Mouse (Mus musculus) gastrocnemius, postnatal 36 days (tissue): ENCODE data around the gene Olfr916. TPM values are rescaled to one million over a fixed set of nuclear protein-coding genes. Genes with fewer than 3 reads are reported as not detected.

Source experiments
- DNase-seq, 2 experiments: peaks; one replicate each; pipeline ENCODE4 v3.0.0; 2022
- intact Hi-C: fragments of 180-260 bp; cut with DNase I; formaldehyde crosslinking; loops from one replicate; pipeline ENCODE4 v1.15.1; 2025
- long read RNA-seq, 2 experiments: library from polyadenylated mRNA; stranded (forward); transcript quantifications; one replicate each; pipeline ENCODE4 v2.0.0; 2021
- total RNA-seq, 2 experiments: library from RNA; stranded (reverse); gene quantifications; 2 replicates each; pipeline ENCODE4 v1.2.3; 2021

Gene Olfr916
- not detected for total RNA-seq
- long read RNA-seq, experiment 1: 0 reads
- long read RNA-seq, experiment 2: 0 reads

DNA sequence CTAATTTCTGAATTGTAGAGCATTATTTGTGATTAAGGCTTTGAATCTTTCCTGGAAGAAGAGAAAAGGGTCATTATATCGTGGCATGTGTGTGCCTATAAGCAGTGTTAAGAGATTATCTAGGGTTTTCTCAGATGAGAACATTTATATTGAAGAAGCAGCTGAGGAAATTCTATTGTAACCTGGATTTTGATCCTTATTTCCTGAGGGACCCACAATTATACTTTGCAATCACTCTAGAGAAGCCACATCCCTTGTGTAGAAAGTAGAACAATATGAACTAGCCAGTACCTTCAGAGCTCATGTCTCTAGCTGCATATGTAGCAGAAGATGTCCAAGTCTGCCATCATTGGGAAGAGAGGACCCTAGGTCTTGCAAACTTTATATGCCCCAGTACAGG is at the start of gene Olfr916:
Gene Olfr916, minus strand, starts transcription at position 101 of the 400 bp plus-strand sequence.
- DNase-seq: no peak
- intact Hi-C loops: no loop called here

DNA sequence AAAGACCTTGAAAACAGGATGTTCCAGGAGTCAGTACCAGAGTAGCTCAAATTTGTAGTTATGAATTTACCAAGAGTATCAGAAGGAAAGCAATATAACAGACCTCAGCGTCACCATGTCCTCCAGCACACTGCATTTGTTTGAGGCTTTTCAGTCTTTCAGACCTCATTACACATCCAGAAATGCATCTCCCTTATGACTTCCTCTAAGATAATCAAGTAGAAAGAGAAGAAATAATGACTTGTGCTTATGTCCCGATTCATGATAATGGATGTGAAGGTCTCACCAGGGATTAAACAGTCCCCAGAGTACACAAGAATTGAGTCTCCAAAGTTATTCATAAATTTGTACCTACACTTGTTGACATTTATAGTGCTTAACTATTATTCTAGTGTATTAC is 14.8 kb upstream of the Olfr916 start, which contains the start of gene Olfr918:
Gene Olfr918, minus strand, starts transcription at position 101 of the 400 bp plus-strand sequence.
- DNase-seq: no peak
- intact Hi-C loops: no loop called here

DNA sequence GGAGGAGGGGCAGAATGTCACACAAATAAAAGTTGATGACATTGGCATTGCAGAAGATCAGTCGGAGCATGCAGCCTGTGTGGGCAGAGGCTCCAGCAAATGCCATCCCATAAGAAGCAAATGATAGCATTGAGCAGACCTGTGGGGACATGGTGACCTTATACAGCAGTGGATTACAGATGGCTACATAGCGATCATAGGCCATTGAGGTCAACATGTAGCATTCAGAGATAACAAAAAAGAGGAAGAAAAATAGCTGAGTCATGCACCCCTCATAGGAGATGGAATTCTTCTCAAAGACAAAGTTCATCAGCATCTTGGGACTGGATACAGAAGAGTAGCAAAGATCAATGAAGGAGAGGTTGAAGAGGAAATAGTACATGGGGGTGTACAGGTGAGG is 13.2 kb upstream of the Olfr916 start:
- no peak for DNase-seq
- intact Hi-C loops: no loop called here

DNA sequence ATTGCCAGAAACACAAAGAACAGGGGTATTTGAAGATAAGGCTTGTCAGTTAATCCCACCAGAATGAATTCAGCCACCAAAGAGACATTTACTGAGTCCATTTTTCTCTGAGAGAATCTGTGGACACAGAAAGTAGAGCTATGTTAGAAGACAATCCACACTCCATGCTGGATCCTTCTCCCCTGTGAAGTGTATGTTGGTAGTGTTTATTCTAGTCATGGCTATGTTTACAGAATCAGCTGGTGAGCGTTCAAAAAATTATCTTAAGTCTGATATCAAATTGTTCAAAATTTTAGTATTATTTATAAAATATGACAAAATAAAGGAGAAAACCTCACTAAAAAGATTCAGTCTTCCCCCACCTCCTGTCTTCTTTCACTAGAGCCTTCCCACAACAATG is 6.1 kb upstream of the Olfr916 start, which contains the start of gene Olfr917:
Gene Olfr917, minus strand, starts transcription at position 101 of the 400 bp plus-strand sequence.
- intact Hi-C loops: no loop called here

DNA sequence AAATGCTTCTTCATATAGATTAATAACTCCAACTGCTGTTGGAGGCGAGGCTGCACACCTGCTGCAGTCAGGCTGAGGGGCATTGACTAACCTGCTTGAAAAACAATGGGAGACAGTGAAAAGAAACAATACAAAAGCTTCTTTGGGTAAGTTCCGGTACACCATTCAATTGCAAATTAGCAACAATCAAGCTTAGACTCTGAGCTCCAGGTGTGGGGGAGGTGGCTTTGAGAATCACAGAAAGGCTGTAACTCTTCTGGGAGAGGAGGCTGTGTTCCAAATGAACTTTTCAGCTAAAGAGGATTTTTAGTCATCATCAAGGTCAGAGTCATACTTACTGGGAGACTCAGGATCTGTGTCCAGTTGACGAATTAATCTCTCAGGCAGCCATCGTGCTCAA is 27.3 kb downstream of the Olfr916 start:
- intact Hi-C loops: no loop called here
- DNase-seq: no peak

More for the DNA sequence above, 6.1 kb upstream of the Olfr916 start, which contains the start of gene Olfr917:
- no peak for DNase-seq

Other genes starting within 250 kb of the Olfr916 start
- not detected for gene Olfr901, start 230.4 kb downstream of the Olfr916 start, total RNA-seq
- not detected for gene Olfr902, start 212.2 kb downstream of the Olfr916 start, total RNA-seq
- gene Olfr904, start 196.7 kb downstream of the Olfr916 start, total RNA-seq: not detected
- gene Olfr905, start 188.8 kb downstream of the Olfr916 start, total RNA-seq: not detected
- not detected for gene Olfr906, start 172.8 kb downstream of the Olfr916 start, total RNA-seq
- not detected for gene Olfr907, start 164.1 kb downstream of the Olfr916 start, total RNA-seq
- gene Olfr911-ps1, start 138.3 kb downstream of the Olfr916 start, total RNA-seq: not detected
- not detected for gene Olfr910, start 122.0 kb downstream of the Olfr916 start, total RNA-seq
- not detected for gene Olfr912, start 79.7 kb downstream of the Olfr916 start, total RNA-seq
- not detected for gene Olfr913, start 67.1 kb downstream of the Olfr916 start, total RNA-seq
- gene Olfr914, start 54.8 kb downstream of the Olfr916 start, total RNA-seq: not detected
- gene Olfr917, start 6.0 kb upstream of the Olfr916 start, total RNA-seq: not detected
- gene Olfr918, start 14.7 kb upstream of the Olfr916 start, total RNA-seq: not detected
- gene Olfr919, start 43.8 kb upstream of the Olfr916 start, total RNA-seq: not detected
- 10 to 100 TPM; 12.3 to 14.1 TPM for gene Vwa5a, start 58.4 kb upstream of the Olfr916 start, total RNA-seq
- under 1 TPM in 1 of 2 experiments, not detected in 1; 0.05 TPM for gene Olfr920, start 92.4 kb upstream of the Olfr916 start, total RNA-seq
- gene Olfr921, start 113.2 kb upstream of the Olfr916 start, total RNA-seq: not detected
- gene Olfr922, start 154.7 kb upstream of the Olfr916 start, total RNA-seq: not detected
- gene Olfr923, start 166.7 kb upstream of the Olfr916 start, total RNA-seq: not detected
- not detected for gene Olfr924, start 184.6 kb upstream of the Olfr916 start, total RNA-seq
- not detected for gene Olfr26, start 195.2 kb upstream of the Olfr916 start, total RNA-seq
- gene Olfr926, start 217.3 kb upstream of the Olfr916 start, total RNA-seq: not detected